Mouse (Mus musculus): ENCODE measurements at regions not wholly inside any gene's neighbourhood (a gene's known extent, or its start where the extent isn't known, plus 50 kb on each side); places are given as distances from the start of the nearest gene placed in this dataset.

GRCm38 (mm10) chrX:99316410-99317056 lies 154.5 kb downstream of the Pja1 start:
- DNase-seq (ENCODE audit: extremely low spot score in 1 of 2, low spot score in 2 of 2) = no peak
- intact Hi-C loops (cut with DNase I) = no loop called here

- intact Hi-C loops (cut with DNase I) = no loop called here
- DNase-seq (ENCODE audit: extremely low spot score in 1 of 2, low spot score in 2 of 2) = no peak
Measured at GRCm38 (mm10) chrX:99299110-99299509, 163.2 kb downstream of the Efnb1 start.

- no peak for DNase-seq (ENCODE audit: extremely low spot score in 1 of 2, low spot score in 2 of 2)
- intact Hi-C loops (cut with DNase I) = no loop called here
Measured at GRCm38 (mm10) chrX:99294726-99295125, 158.8 kb downstream of the Efnb1 start.

GRCm38 (mm10) chrX:99293967-99294366 lies 158.0 kb downstream of the Efnb1 start:
- DNase-seq (ENCODE audit: extremely low spot score in 1 of 2, low spot score in 2 of 2) = no peak
- intact Hi-C loops (cut with DNase I) = no loop called here

GRCm38 (mm10) chrX:99292758-99293157 lies 156.8 kb downstream of the Efnb1 start:
- intact Hi-C loops (cut with DNase I) = no loop called here
- no peak for DNase-seq (ENCODE audit: extremely low spot score in 1 of 2, low spot score in 2 of 2)

- intact Hi-C loops (cut with DNase I) = no loop called here
- DNase-seq (ENCODE audit: extremely low spot score in 1 of 2, low spot score in 2 of 2) = no peak
Measured at GRCm38 (mm10) chrX:99291965-99292364, 156.0 kb downstream of the Efnb1 start.

GRCm38 (mm10) chrX:99291423-99291963 lies 155.6 kb downstream of the Efnb1 start:
- intact Hi-C loops (cut with DNase I) = no loop called here
- DNase-seq (ENCODE audit: extremely low spot score in 1 of 2, low spot score in 2 of 2) = peak in 1 of 2 experiments; percentile 43

- intact Hi-C loops (cut with DNase I) = no loop called here
- peak in 1 of 2 experiments; percentile 28 for DNase-seq (ENCODE audit: extremely low spot score in 1 of 2, low spot score in 2 of 2)
Measured at GRCm38 (mm10) chrX:99287988-99288387, 152.1 kb downstream of the Efnb1 start.

GRCm38 (mm10) chrX:99286876-99287275 lies 150.9 kb downstream of the Efnb1 start:
- intact Hi-C loops (cut with DNase I) = no loop called here
- DNase-seq (ENCODE audit: extremely low spot score in 1 of 2, low spot score in 2 of 2) = no peak

- peak in 1 of 2 experiments; percentile 47 for DNase-seq (ENCODE audit: extremely low spot score in 1 of 2, low spot score in 2 of 2)
- intact Hi-C loops (cut with DNase I) = no loop called here
Measured at GRCm38 (mm10) chrX:99285611-99286010, 149.7 kb downstream of the Efnb1 start.

GRCm38 (mm10) chrX:99280991-99281390 lies 145.1 kb downstream of the Efnb1 start:
- DNase-seq (ENCODE audit: extremely low spot score in 1 of 2, low spot score in 2 of 2) = no peak
- intact Hi-C loops (cut with DNase I) = no loop called here

GRCm38 (mm10) chrX:99280543-99280942 lies 144.6 kb downstream of the Efnb1 start:
- DNase-seq (ENCODE audit: extremely low spot score in 1 of 2, low spot score in 2 of 2) = no peak
- intact Hi-C loops (cut with DNase I) = no loop called here

- intact Hi-C loops (cut with DNase I) = no loop called here
Measured at GRCm38 (mm10) chrX:99275536-99275935, 139.6 kb downstream of the Efnb1 start.

GRCm38 (mm10) chrX:99271908-99272307 lies 136.0 kb downstream of the Efnb1 start:
- intact Hi-C loops (cut with DNase I) = no loop called here
- peak in 1 of 2 experiments; percentile 37 for DNase-seq (ENCODE audit: extremely low spot score in 1 of 2, low spot score in 2 of 2)

More at GRCm38 (mm10) chrX:99275536-99275935, 139.6 kb downstream of the Efnb1 start:
- DNase-seq (ENCODE audit: extremely low spot score in 1 of 2, low spot score in 2 of 2) = no peak

GRCm38 (mm10) chrX:99249038-99249607 lies 113.2 kb downstream of the Efnb1 start:
- no peak for DNase-seq (ENCODE audit: extremely low spot score in 1 of 2, low spot score in 2 of 2)
- intact Hi-C loops (cut with DNase I) = no loop called here

GRCm38 (mm10) chrX:99248181-99248580 lies 112.3 kb downstream of the Efnb1 start:
- intact Hi-C loops (cut with DNase I) = no loop called here
- no peak for DNase-seq (ENCODE audit: extremely low spot score in 1 of 2, low spot score in 2 of 2)

- no peak for DNase-seq (ENCODE audit: extremely low spot score in 1 of 2, low spot score in 2 of 2)
- intact Hi-C loops (cut with DNase I) = no loop called here
Measured at GRCm38 (mm10) chrX:99246704-99247103, 110.8 kb downstream of the Efnb1 start.

- intact Hi-C loops (cut with DNase I) = no loop called here
- DNase-seq (ENCODE audit: extremely low spot score in 1 of 2, low spot score in 2 of 2) = no peak
Measured at GRCm38 (mm10) chrX:99246051-99246450, 110.1 kb downstream of the Efnb1 start.

GRCm38 (mm10) chrX:99245541-99245940 lies 109.6 kb downstream of the Efnb1 start:
- intact Hi-C loops (cut with DNase I) = no loop called here
- no peak for DNase-seq (ENCODE audit: extremely low spot score in 1 of 2, low spot score in 2 of 2)

- DNase-seq (ENCODE audit: extremely low spot score in 1 of 2, low spot score in 2 of 2) = no peak
- intact Hi-C loops (cut with DNase I) = no loop called here
Measured at GRCm38 (mm10) chrX:99243251-99243650, 107.3 kb downstream of the Efnb1 start.
